Mouse (Mus musculus): Measurements from ENCODE around the gene Micu1. TPM values are rescaled to one million over a fixed set of nuclear protein-coding genes. Genes with fewer than 3 reads are reported as not detected.

Gene Micu1
- polyA plus RNA-seq, 1 experiment: 76.8 TPM

- TF ChIP-seq POLR2A (IDR thresholded peaks at IDR 0.05; ENCODE audit: borderline replicate concordance, extremely low read depth, low read depth, low read length): peak; percentile 52; the same call in 1 of the 2 replicates
- TF ChIP-seq CTCF (IDR thresholded peaks at IDR 0.05; ENCODE audit: insufficient read depth, low read length): no peak
- peak; percentile 95 for DNase-seq
- under 1% methylated on average over 80 of the region's 80 CpGs for WGBS
- Histone ChIP-seq H3K4me3 (replicated peaks; ENCODE audit: extremely low read depth, low read depth, low read length) (peak within 1 kb of the TSS; percentile 98), H3K4me1 (ENCODE audit: control insufficient read depth, insufficient read depth, low read length) (no peaks in the 10 kb centered on the region)
Measured at GRCm38 (mm10) chr10:59879255-59880028, 177.2 kb downstream of the Micu1 start, which contains the start of gene Dnajb12. TSS of gene Dnajb12 (plus strand) at chr10:59879556.

DNA sequence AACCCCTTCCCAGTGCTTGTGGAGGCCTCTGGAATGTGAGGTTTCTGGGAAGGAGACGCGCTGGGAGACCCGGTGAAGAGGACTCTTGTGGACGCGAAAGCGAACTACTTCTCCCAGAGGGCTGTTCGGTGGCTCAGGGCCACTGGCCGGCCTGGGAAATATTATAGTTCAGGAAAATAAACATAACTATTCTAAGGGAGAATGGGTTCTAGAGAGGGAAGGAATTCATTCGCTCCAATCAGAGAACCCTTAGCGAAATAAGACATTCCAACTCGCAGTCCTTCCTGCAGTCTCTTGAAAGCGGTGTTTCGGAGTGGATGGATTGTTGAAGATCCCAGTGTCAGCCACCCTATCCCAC lies 177.7 kb downstream of the Micu1 start:
- TF ChIP-seq POLR2A (IDR thresholded peaks at IDR 0.05; ENCODE audit: borderline replicate concordance, extremely low read depth, low read depth, low read length) (no peak), CTCF (IDR thresholded peaks at IDR 0.05; ENCODE audit: insufficient read depth, low read length) (no peak)
- WGBS: 2% methylated on average over 13 of the region's 13 CpGs

GRCm38 (mm10) chr10:59880837-59881236 lies 178.6 kb downstream of the Micu1 start:
- DNase-seq: no peak
- 71% methylated on average over 7 of the region's 7 CpGs for WGBS
- no peak overlapping the region for H3K4me3 ChIP-seq (replicated peaks; ENCODE audit: extremely low read depth, low read depth, low read length)
- no peaks in the 10 kb centered on the region for H3K4me1 ChIP-seq (ENCODE audit: control insufficient read depth, insufficient read depth, low read length)
- TF ChIP-seq CTCF (IDR thresholded peaks at IDR 0.05; ENCODE audit: insufficient read depth, low read length): no peak
- no peak for TF ChIP-seq POLR2A (IDR thresholded peaks at IDR 0.05; ENCODE audit: borderline replicate concordance, extremely low read depth, low read depth, low read length)

More for the DNA sequence above, 177.7 kb downstream of the Micu1 start:
- H3K4me1 ChIP-seq (ENCODE audit: control insufficient read depth, insufficient read depth, low read length): no peaks in the 10 kb centered on the region
- peak overlapping the region; percentile 98 for H3K4me3 ChIP-seq (replicated peaks; ENCODE audit: extremely low read depth, low read depth, low read length)
- DNase-seq: no peak

GRCm38 (mm10) chr10:59884327-59885173 lies 182.3 kb downstream of the Micu1 start:
- no peak overlapping the region for H3K4me3 ChIP-seq (replicated peaks; ENCODE audit: extremely low read depth, low read depth, low read length)
- no peaks in the 10 kb centered on the region; the same call in 1 of the 2 replicates for H3K4me1 ChIP-seq (ENCODE audit: control insufficient read depth, insufficient read depth, low read length)
- TF ChIP-seq CTCF (IDR thresholded peaks at IDR 0.05; ENCODE audit: insufficient read depth, low read length) (no peak), POLR2A (IDR thresholded peaks at IDR 0.05; ENCODE audit: borderline replicate concordance, extremely low read depth, low read depth, low read length) (no peak)
- no peak for DNase-seq
- WGBS: 83% methylated on average over 10 of the region's 10 CpGs

GRCm38 (mm10) chr10:59885174-59886080 lies 183.2 kb downstream of the Micu1 start:
- no peak for TF ChIP-seq POLR2A (IDR thresholded peaks at IDR 0.05; ENCODE audit: borderline replicate concordance, extremely low read depth, low read depth, low read length)
- no peak for TF ChIP-seq CTCF (IDR thresholded peaks at IDR 0.05; ENCODE audit: insufficient read depth, low read length)
- H3K4me3 ChIP-seq (replicated peaks; ENCODE audit: extremely low read depth, low read depth, low read length): no peak overlapping the region
- no peaks in the 10 kb centered on the region; the same call in 1 of the 2 replicates for H3K4me1 ChIP-seq (ENCODE audit: control insufficient read depth, insufficient read depth, low read length)
- DNase-seq: no peak
- WGBS: 74% methylated on average over 14 of the region's 14 CpGs

DNA sequence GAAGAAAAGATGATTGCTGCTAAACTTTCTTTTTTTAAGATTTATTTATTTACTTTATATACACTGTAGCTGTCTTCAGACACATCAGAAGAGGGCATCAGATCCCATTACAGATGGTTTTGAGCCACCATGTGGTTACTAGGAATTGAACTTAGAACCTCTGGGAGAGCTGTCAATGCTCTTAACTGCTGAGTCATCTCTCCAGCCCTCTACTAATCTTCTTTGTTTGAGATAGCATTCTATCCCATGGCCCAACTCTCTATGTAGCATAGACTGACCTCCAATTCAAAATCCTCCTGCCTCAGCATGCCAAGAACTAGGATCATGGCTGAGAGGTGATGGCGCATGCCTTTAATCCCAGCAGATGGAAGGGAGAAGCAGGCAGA lies 183.8 kb downstream of the Micu1 start:
- no peak overlapping the region for H3K4me3 ChIP-seq (replicated peaks; ENCODE audit: extremely low read depth, low read depth, low read length)
- H3K4me1 ChIP-seq (ENCODE audit: control insufficient read depth, insufficient read depth, low read length): no peaks in the 10 kb centered on the region; the same call in 1 of the 2 replicates
- DNase-seq: no peak
- no peak for TF ChIP-seq POLR2A (IDR thresholded peaks at IDR 0.05; ENCODE audit: borderline replicate concordance, extremely low read depth, low read depth, low read length)
- TF ChIP-seq CTCF (IDR thresholded peaks at IDR 0.05; ENCODE audit: insufficient read depth, low read length): no peak
- WGBS: 100% methylated on average over 1 of the region's 1 CpGs

DNA sequence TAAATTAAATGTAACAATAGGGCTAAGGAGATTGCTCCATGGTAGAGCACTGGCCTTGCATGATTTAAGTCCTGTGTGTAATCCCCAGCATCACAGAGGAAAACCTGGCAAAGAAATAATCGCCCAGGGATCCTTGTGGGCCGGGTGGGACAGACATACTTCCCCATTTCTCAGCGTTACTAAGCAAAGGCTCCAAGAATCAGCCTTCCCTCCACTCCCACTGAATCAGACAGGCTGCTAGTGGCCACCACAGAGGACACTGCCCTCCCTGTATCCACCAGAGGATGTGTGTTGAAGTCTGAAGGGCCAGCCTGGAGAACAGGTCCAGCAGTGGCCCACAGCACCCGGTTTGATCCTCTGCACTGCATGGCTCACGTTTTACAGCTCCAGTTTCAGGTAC lies 185.2 kb downstream of the Micu1 start:
- WGBS: 80% methylated on average over 5 of the region's 5 CpGs
- H3K4me3 ChIP-seq (replicated peaks; ENCODE audit: extremely low read depth, low read depth, low read length): no peak overlapping the region
- DNase-seq: no peak
- no peaks in the 10 kb centered on the region; the same call in 1 of the 2 replicates for H3K4me1 ChIP-seq (ENCODE audit: control insufficient read depth, insufficient read depth, low read length)
- TF ChIP-seq POLR2A (IDR thresholded peaks at IDR 0.05; ENCODE audit: borderline replicate concordance, extremely low read depth, low read depth, low read length) (no peak), CTCF (IDR thresholded peaks at IDR 0.05; ENCODE audit: insufficient read depth, low read length) (no peak)

DNA sequence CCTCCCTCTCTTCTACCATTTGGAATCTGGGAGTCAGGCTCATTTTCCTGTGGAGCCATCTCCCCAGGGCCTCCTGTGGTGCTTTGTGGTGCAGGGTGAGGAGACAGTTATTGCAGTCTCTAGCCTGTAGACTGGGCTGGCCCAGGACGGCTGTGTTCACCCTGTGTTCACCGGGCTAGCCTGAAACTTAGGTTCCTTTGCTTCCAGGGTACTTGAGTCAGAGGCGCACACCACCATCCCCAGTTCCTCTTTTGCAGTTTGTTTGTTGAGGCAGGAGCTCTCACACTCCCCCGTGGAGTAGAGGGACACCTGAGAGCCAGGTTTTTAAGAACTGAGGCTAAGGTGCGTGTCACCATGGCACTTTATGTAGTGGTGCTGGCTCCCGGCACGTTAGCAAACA lies 187.1 kb downstream of the Micu1 start:
- H3K4me3 ChIP-seq (replicated peaks; ENCODE audit: extremely low read depth, low read depth, low read length): no peak overlapping the region
- no peak for DNase-seq
- no peak for TF ChIP-seq CTCF (IDR thresholded peaks at IDR 0.05; ENCODE audit: insufficient read depth, low read length)
- H3K4me1 ChIP-seq (ENCODE audit: control insufficient read depth, insufficient read depth, low read length): no peaks in the 10 kb centered on the region; the same call in 1 of the 2 replicates
- 65% methylated on average over 7 of the region's 7 CpGs for WGBS
